Mouse (Mus musculus): ENCODE measurements around the gene Cys1.

Cys1 gene

GRCm38 (mm10) chr12:24659923-24660322, 21.7 kb downstream of the Cys1 start:
- TF ChIP-seq CTCF (conservative IDR thresholded peaks at IDR 0.05; ENCODE audit: low read length) (no peak), POU5F1 (IDR thresholded peaks at IDR 0.05; ENCODE audit: borderline replicate concordance, low read length) (no peak)
- H3K27me3 ChIP-seq (ENCODE audit: insufficient read depth, low read length) = no peaks in the 10 kb centered on the region
- H3K4me3 ChIP-seq (replicated peaks; ENCODE audit: low read length) = no peak overlapping the region
- peaks cover 20% of the 10 kb centered on the region; the same call in 1 of the 2 replicates for H3K4me1 ChIP-seq (replicated peaks; ENCODE audit: low read depth, low read length)
- peaks cover 76% of the 10 kb centered on the region for H3K36me3 ChIP-seq (ENCODE audit: insufficient read depth, low read length)
- no peaks in the 10 kb centered on the region for H3K9me3 ChIP-seq (ENCODE audit: low read length)

GRCm38 (mm10) chr12:24658998-24659397, 22.6 kb downstream of the Cys1 start:
- H3K9me3 ChIP-seq (ENCODE audit: low read length) = no peaks in the 10 kb centered on the region
- H3K4me1 ChIP-seq (replicated peaks; ENCODE audit: low read depth, low read length) = peaks cover 20% of the 10 kb centered on the region; the same call in 1 of the 2 replicates
- H3K27me3 ChIP-seq (ENCODE audit: insufficient read depth, low read length) = no peaks in the 10 kb centered on the region
- H3K4me3 ChIP-seq (replicated peaks; ENCODE audit: low read length) = no peak overlapping the region
- peaks cover 85% of the 10 kb centered on the region for H3K36me3 ChIP-seq (ENCODE audit: insufficient read depth, low read length)
- no peak for TF ChIP-seq CTCF (conservative IDR thresholded peaks at IDR 0.05; ENCODE audit: low read length)
- no peak for TF ChIP-seq NANOG (IDR thresholded peaks at IDR 0.05; ENCODE audit: borderline replicate concordance, low read length)
- no peak for TF ChIP-seq POU5F1 (IDR thresholded peaks at IDR 0.05; ENCODE audit: borderline replicate concordance, low read length)

- Histone ChIP-seq H3K4me1 (replicated peaks; ENCODE audit: low read depth, low read length) (peaks cover 40% of the 10 kb centered on the region), H3K27me3 (ENCODE audit: insufficient read depth, low read length) (no peaks in the 10 kb centered on the region), H3K4me3 (replicated peaks; ENCODE audit: low read length) (no peak overlapping the region), H3K9me3 (ENCODE audit: low read length) (no peaks in the 10 kb centered on the region), H3K36me3 (ENCODE audit: insufficient read depth, low read length) (peaks cover 81% of the 10 kb centered on the region)
- TF ChIP-seq NANOG (IDR thresholded peaks at IDR 0.05; ENCODE audit: borderline replicate concordance, low read length) = no peak
- TF ChIP-seq POU5F1 (IDR thresholded peaks at IDR 0.05; ENCODE audit: borderline replicate concordance, low read length) = no peak
- TF ChIP-seq CTCF (conservative IDR thresholded peaks at IDR 0.05; ENCODE audit: low read length) = no peak
Measured at GRCm38 (mm10) chr12:24656436-24656835, 25.2 kb downstream of the Cys1 start.

- no peaks in the 10 kb centered on the region for H3K9me3 ChIP-seq (ENCODE audit: low read length)
- H3K36me3 ChIP-seq (ENCODE audit: insufficient read depth, low read length) = peaks cover 61% of the 10 kb centered on the region
- H3K27me3 ChIP-seq (ENCODE audit: insufficient read depth, low read length) = peaks cover 10% of the 10 kb centered on the region
- peaks cover 45% of the 10 kb centered on the region for H3K4me1 ChIP-seq (replicated peaks; ENCODE audit: low read depth, low read length)
- H3K4me3 ChIP-seq (replicated peaks; ENCODE audit: low read length) = no peak overlapping the region
- no peak for TF ChIP-seq NANOG (IDR thresholded peaks at IDR 0.05; ENCODE audit: borderline replicate concordance, low read length)
- TF ChIP-seq POU5F1 (IDR thresholded peaks at IDR 0.05; ENCODE audit: borderline replicate concordance, low read length) = no peak
- no peak for TF ChIP-seq CTCF (conservative IDR thresholded peaks at IDR 0.05; ENCODE audit: low read length)
Measured at GRCm38 (mm10) chr12:24654065-24654862, 27.3 kb downstream of the Cys1 start.

- Histone ChIP-seq H3K27me3 (ENCODE audit: insufficient read depth, low read length) (peaks cover 23% of the 10 kb centered on the region), H3K9me3 (ENCODE audit: low read length) (no peaks in the 10 kb centered on the region), H3K4me3 (replicated peaks; ENCODE audit: low read length) (peak overlapping the region; percentile 98), H3K36me3 (ENCODE audit: insufficient read depth, low read length) (peaks cover 37% of the 10 kb centered on the region), H3K4me1 (replicated peaks; ENCODE audit: low read depth, low read length) (peaks cover 43% of the 10 kb centered on the region)
- TF ChIP-seq CTCF (conservative IDR thresholded peaks at IDR 0.05; ENCODE audit: low read length) (no peak), POU5F1 (IDR thresholded peaks at IDR 0.05; ENCODE audit: borderline replicate concordance, low read length) (no peak), NANOG (IDR thresholded peaks at IDR 0.05; ENCODE audit: borderline replicate concordance, low read length) (no peak)
Measured at GRCm38 (mm10) chr12:24651642-24652342, 29.8 kb downstream of the Cys1 start.

- Histone ChIP-seq H3K27me3 (ENCODE audit: insufficient read depth, low read length) (peaks cover 23% of the 10 kb centered on the region), H3K4me1 (replicated peaks; ENCODE audit: low read depth, low read length) (peaks cover 37% of the 10 kb centered on the region), H3K36me3 (ENCODE audit: insufficient read depth, low read length) (peaks cover 30% of the 10 kb centered on the region), H3K4me3 (replicated peaks; ENCODE audit: low read length) (peak within 1 kb of the TSS; percentile 98), H3K9me3 (ENCODE audit: low read length) (no peaks in the 10 kb centered on the region)
- TF ChIP-seq NANOG (IDR thresholded peaks at IDR 0.05; ENCODE audit: borderline replicate concordance, low read length) (no peak), CTCF (conservative IDR thresholded peaks at IDR 0.05; ENCODE audit: low read length) (no peak), POU5F1 (IDR thresholded peaks at IDR 0.05; ENCODE audit: borderline replicate concordance, low read length) (no peak)
Measured at GRCm38 (mm10) chr12:24651063-24651557, 30.5 kb downstream of the Cys1 start, which contains the start of gene Klf11. Gene Klf11 (plus strand): TSS chr12:24651274.

- peaks cover 23% of the 10 kb centered on the region for H3K27me3 ChIP-seq (ENCODE audit: insufficient read depth, low read length)
- peak overlapping the region; percentile 98 for H3K4me3 ChIP-seq (replicated peaks; ENCODE audit: low read length)
- H3K36me3 ChIP-seq (ENCODE audit: insufficient read depth, low read length) = peaks cover 24% of the 10 kb centered on the region
- peaks cover 34% of the 10 kb centered on the region for H3K4me1 ChIP-seq (replicated peaks; ENCODE audit: low read depth, low read length)
- TF ChIP-seq POU5F1 (IDR thresholded peaks at IDR 0.05; ENCODE audit: borderline replicate concordance, low read length) (no peak), NANOG (IDR thresholded peaks at IDR 0.05; ENCODE audit: borderline replicate concordance, low read length) (no peak), CTCF (conservative IDR thresholded peaks at IDR 0.05; ENCODE audit: low read length) (no peak)
- no peaks in the 10 kb centered on the region for H3K9me3 ChIP-seq (ENCODE audit: low read length)
Measured at GRCm38 (mm10) chr12:24650415-24651062, 31.1 kb downstream of the Cys1 start.

- no peaks in the 10 kb centered on the region for H3K9me3 ChIP-seq (ENCODE audit: low read length)
- TF ChIP-seq NANOG (IDR thresholded peaks at IDR 0.05; ENCODE audit: borderline replicate concordance, low read length) (no peak), POU5F1 (IDR thresholded peaks at IDR 0.05; ENCODE audit: borderline replicate concordance, low read length) (no peak), CTCF (conservative IDR thresholded peaks at IDR 0.05; ENCODE audit: low read length) (no peak)
- peaks cover 36% of the 10 kb centered on the region for H3K4me1 ChIP-seq (replicated peaks; ENCODE audit: low read depth, low read length)
- H3K27me3 ChIP-seq (ENCODE audit: insufficient read depth, low read length) = peaks cover 23% of the 10 kb centered on the region
- no peaks in the 10 kb centered on the region for H3K36me3 ChIP-seq (ENCODE audit: insufficient read depth, low read length)
- H3K4me3 ChIP-seq (replicated peaks; ENCODE audit: low read length) = no peak overlapping the region
Measured at GRCm38 (mm10) chr12:24648094-24648493, 33.5 kb downstream of the Cys1 start.
